Mouse (Mus musculus) gastrocnemius, adult 8-10 months (tissue): ENCODE measurements around the gene Hba-x. TPM values are rescaled to one million over a fixed set of nuclear protein-coding genes. Genes with fewer than 3 reads are reported as not detected.
A peak's percentile ranks its signal among the peaks of the same experiment; 100 is the strongest.
"Not testable (repeated sequence)": the region's sequence is repeated elsewhere in the genome, so short reads cannot be mapped to it uniquely, and the experiment has no call there.

Experiments
- DNase-seq, 2 experiments: peaks; one replicate each; pipeline ENCODE4 v3.0.0; 2022; ENCODE audit warnings: low spot score in 2 of 2
- total RNA-seq, 4 experiments: library from RNA; stranded (reverse); gene quantifications; 2 replicates each; pipeline ENCODE4 v1.2.4; 2022

Gene Hba-x
- total RNA-seq, 4 experiments from 2014 or later: not detected

DNA sequence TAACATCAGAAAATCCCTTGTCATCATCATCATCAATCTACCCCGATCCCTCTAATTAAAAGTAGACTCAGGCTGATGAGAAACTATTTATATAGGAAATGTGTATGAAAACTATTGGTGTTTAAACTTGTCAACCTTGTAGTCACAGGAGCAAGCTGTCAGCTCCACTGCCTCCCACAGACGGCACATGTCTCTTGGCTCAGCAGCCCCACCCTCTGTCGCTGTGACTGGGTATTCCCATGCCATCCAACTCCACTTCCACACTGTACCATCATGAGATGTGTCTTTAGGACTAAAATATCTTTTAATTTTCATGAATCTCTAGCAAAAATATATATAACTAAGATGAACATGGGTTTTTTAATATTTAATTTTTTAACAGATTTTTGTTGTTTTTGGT is 27.9 kb upstream of the Hba-x start:
- no peak for DNase-seq

- DNase-seq: no peak
These were observed 25.1 kb upstream of the Hba-x start for GRCm38 (mm10) chr11:32250880-32251763.

DNA sequence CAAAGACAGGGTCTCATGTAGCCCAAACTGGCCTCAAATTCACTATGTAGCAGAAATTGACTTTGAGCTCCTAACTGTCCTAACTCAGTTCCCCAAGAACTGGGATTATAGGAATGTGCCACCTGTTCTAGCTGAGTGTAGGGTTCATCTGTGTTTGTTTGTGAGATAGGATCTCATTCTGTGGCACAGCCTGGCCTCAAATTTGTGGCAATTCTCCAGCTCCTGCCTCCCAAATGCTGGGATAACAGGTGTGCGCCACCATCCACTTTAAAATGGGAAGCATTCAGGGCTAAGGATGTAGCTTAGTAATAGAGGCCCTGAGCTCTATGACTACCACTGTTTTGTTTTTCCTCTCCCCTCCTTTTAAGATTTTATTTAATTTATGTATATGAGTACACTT is 23.1 kb upstream of the Hba-x start:
- DNase-seq: no peak

DNA sequence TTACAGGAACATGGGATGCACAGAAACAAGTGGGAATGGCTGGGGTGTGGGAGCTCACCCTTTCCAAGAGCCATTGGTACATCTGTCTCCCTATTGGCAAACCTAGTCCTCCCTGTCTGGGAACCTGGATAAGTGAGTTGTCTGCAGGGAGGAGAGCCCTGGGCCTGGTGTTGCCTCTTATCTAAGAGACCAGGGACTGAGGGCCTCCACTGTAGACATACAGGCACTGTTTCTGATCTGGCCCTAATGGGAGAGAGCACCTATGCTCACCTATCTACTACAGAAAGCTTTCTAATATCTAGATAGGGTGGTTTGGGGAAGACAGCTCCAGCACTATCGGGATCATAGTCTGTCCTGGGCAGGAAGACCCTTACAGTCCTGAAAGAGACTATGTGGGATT is 20.1 kb upstream of the Hba-x start:
- no peak for DNase-seq

GRCm38 (mm10) chr11:32256566-32256965 is 19.6 kb upstream of the Hba-x start:
- DNase-seq: no peak

- DNase-seq: no peak
These were observed 13.4 kb upstream of the Hba-x start for GRCm38 (mm10) chr11:32262674-32263415.

DNA sequence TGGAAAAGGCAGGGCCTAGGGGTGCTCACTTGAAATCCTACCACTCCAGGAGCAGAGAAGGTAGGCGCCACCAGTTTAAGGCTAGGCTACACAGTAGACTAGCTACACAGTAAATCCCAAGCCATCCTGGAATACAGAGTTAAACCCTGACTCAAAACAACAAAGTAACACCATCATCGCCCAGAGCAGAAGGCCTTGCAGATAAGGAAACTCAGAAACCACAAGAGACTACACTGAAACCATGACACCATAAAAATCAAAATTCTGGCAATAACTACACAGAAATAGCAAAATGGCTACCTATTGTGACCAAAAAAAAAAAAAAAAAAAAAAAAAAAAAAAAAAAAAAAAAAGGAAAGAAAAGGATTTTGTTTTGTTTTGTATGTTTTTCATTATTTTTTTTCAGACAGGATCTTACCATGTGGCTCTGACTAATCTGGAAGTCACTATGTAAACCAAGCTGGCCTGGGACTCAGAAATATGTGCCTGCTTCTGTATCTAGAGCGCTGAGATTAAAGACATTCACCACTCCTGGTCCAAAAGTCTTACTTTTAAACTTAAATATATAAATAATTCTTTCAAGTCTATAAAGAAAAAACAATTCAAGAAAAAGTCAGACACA is 11.0 kb upstream of the Hba-x start:
- DNase-seq: no peak

GRCm38 (mm10) chr11:32266194-32266593 is 10.0 kb upstream of the Hba-x start:
- DNase-seq: no peak

DNA sequence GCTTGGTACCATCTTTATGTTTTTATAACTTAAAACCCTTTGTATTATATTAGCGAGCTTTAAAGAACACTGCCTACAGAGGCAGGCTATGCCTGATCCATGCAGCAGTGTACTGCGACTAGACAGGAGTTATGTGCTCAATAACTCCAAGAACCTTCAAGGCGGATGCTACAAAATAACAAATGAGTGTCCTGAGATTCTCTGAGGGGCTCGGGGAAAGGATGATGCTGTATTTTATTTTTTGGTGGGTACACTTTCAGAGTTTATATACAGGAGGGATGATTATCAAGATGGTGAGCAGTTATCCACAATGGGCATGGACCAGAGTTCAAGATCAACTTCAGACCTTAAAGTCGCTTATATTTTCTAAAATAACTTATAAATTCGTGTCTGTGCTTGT is 9.4 kb upstream of the Hba-x start:
- DNase-seq: no peak

DNA sequence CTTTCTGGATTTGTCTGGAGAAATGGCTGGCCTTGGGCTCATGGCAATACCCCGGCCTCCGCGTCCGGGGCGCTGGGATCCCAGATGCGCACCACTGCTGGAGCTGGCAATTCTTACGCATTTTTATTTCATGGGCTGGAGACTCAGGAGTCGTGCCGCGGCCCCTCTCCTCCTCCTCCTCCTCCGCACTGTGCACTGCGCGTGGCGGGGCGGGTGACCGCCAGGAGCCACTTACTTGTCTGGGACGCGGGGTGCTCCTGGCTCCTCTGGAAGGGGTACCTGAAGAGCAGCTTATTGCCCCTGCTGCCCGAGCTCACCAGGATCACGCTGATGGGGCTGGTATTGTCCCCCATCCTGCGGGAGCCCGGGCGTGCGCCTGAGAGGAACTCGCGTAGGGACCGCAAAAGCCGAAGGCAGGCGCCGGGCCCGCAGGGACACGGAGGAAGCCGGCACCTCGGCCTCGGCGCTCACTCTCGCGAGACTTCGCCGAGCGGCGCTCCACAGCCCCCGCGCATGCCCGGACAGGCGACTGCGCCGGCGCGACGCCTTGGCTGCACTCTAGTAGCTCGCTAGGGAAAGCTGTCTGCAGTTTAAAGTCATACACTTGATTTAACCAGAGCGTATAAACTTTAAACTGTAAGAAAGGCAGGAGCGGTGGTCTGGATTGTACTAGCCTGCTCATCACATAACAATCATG is 8.9 kb upstream of the Hba-x start, which contains the start of gene Nprl3:
TSS of gene Nprl3 (minus strand) at position 520 of the 697 bp plus-strand sequence.
- peak; percentile 90 to 95 for DNase-seq

- DNase-seq: no peak
These were observed 8.2 kb upstream of the Hba-x start for GRCm38 (mm10) chr11:32267964-32268363.

- DNase-seq: no peak
These were observed 7.2 kb upstream of the Hba-x start for GRCm38 (mm10) chr11:32268952-32269351.

GRCm38 (mm10) chr11:32271178-32271577 is 5.0 kb upstream of the Hba-x start:
- DNase-seq: no peak

- DNase-seq: no peak
These were observed 1.7 kb downstream of the Hba-x start for GRCm38 (mm10) chr11:32277736-32278457.

DNA sequence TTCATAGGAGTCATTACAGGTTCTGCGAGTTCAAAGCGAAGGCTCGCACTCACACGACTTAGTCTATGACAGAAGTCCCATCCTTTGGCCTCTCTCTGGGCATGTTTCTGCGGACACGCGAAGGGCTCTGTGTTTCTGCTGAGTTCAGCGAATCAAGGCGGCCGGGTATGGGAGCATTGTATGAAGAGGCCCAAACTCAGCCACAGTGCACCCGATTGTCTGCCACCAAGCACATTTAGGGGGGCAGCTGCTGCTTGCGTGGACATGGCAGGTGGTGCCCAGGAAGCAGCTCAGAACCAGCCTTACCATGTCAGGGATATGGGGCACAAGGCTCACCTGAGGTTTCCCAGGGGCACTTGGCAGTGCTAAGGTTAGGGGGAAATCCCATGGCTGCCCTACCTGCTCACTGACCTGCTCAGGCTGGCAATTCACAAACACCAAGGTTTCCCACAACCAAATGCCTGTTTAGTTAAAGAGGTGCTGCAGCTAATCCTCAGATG is 2.3 kb downstream of the Hba-x start:
- DNase-seq: no peak

- no peak for DNase-seq
These were observed 4.4 kb downstream of the Hba-x start for GRCm38 (mm10) chr11:32280646-32281045.

DNA sequence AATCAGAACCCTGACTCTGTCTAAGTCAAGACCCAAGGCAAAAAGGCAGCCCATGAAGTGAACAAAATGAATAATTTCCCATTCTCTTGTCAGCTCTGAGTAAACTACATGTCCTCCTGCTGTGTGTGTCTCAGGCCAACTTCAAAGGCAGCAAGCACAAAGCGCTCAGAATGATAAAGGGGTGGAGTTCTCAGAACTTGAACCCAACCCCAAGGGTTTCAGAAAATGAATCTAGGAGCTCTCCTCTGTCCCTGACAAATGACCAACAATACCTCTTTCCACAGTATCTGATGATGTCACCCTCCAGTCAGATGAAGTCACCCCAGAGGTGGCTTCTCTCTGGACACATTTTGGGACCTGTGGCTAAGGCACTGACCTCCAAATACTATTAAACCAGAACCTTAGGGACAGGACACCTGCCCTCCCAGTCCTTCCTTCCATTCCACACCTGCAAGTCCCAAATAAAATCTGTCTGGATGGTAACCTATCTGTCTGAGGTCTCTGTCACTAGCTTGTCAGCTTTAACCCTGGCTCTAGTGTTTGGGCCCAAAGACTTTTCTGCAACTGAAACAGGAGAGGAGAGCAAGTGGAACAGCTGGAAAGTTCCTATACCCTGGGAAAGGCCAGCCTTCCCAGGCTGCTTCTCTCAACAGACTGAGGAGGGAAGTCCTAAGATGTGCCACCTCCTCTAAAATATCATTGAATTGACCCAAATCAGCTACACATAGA is 5.4 kb downstream of the Hba-x start:
- DNase-seq: no peak

DNA sequence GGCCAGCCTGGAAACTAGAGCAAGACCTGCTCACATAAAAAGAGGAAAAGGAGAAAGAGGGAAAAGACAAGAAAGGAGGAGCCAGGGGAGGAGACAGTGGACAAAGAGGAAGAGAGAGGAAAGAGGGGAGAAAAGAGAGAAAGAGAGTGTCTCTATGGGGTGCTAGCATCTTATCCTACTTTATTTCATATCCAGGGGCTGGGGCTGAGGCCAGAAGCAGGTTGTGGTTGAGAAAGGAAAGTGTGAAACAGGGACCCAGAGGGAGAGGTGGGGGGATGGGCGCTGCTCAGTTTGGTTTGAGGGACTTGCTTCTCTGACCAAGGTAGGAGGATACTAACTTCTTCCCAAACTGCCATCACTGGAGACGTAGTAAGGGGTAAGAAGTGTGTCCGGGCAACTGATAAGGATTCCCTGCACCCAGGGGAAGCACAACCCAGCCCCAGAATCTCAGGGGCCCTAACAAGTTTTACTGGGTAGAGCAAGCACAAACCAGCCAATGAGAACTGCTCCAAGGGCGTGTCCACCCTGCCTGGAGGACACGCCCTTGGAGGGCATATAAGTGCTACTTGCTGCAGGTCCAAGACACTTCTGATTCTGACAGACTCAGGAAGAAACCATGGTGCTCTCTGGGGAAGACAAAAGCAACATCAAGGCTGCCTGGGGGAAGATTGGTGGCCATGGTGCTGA is 7.0 kb downstream of the Hba-x start, which contains the start of gene Hba-a1:
TSS of gene Hba-a1 (plus strand) at position 421 of the 687 bp plus-strand sequence.
- not testable (repeated sequence) for DNase-seq

GRCm38 (mm10) chr11:32284582-32284981 is 8.4 kb downstream of the Hba-x start:
- not testable (repeated sequence) for DNase-seq
